Mouse (Mus musculus): ENCODE data around the gene Chrnd. TPM values are rescaled to one million over a fixed set of nuclear protein-coding genes. Genes with fewer than 3 reads are reported as not detected.

Gene Chrnd
- polyA plus RNA-seq, 1 experiment from 2014 or later = not detected

- H3K9ac ChIP-seq = no peak overlapping the region
- WGBS = 82% methylated on average over 8 of the region's 8 CpGs
- H3K4me3 ChIP-seq = no peak overlapping the region
- no peak overlapping the region for H3K27ac ChIP-seq (replicated peaks)
- H3K27me3 ChIP-seq (replicated peaks) = no peaks in the 10 kb centered on the region
- H3K4me2 ChIP-seq = no peak overlapping the region
- ATAC-seq (ENCODE audit: extremely low read depth, insufficient number of reproducible peaks, low FRiP score, low TSS enrichment) = no peak
- H3K36me3 ChIP-seq = peaks cover 16% of the 10 kb centered on the region
- no peaks in the 10 kb centered on the region for H3K9me3 ChIP-seq
- H3K4me1 ChIP-seq = peaks cover 12% of the 10 kb centered on the region
These were observed 52.6 kb downstream of the Chrnd start for GRCm38 (mm10) chr1:87243021-87243420.

GRCm38 (mm10) chr1:87245430-87245829 lies 55.0 kb downstream of the Chrnd start:
- no peak overlapping the region for H3K9ac ChIP-seq
- H3K4me3 ChIP-seq = no peak overlapping the region
- no peaks in the 10 kb centered on the region for H3K27me3 ChIP-seq (replicated peaks)
- no peak overlapping the region for H3K4me2 ChIP-seq
- H3K9me3 ChIP-seq = no peaks in the 10 kb centered on the region
- no peak for ATAC-seq (ENCODE audit: extremely low read depth, insufficient number of reproducible peaks, low FRiP score, low TSS enrichment)
- no peaks in the 10 kb centered on the region for H3K36me3 ChIP-seq
- H3K4me1 ChIP-seq = peaks cover 4% of the 10 kb centered on the region; the same call in 1 of the 2 replicates
- H3K27ac ChIP-seq (replicated peaks) = no peak overlapping the region
- WGBS = 17% methylated on average over 1 of the region's 1 CpGs

GRCm38 (mm10) chr1:87245929-87246815 lies 55.8 kb downstream of the Chrnd start:
- H3K4me3 ChIP-seq = no peak overlapping the region
- H3K4me2 ChIP-seq = peak overlapping the region; percentile 51
- no peaks in the 10 kb centered on the region for H3K36me3 ChIP-seq
- H3K9me3 ChIP-seq = no peaks in the 10 kb centered on the region
- peak; percentile 31; the same call in 1 of the 2 replicates for ATAC-seq (ENCODE audit: extremely low read depth, insufficient number of reproducible peaks, low FRiP score, low TSS enrichment)
- H3K4me1 ChIP-seq = peaks cover 4% of the 10 kb centered on the region; the same call in 1 of the 2 replicates
- H3K27me3 ChIP-seq (replicated peaks) = no peaks in the 10 kb centered on the region
- H3K27ac ChIP-seq (replicated peaks) = no peak overlapping the region
- WGBS = 23% methylated on average over 22 of the region's 22 CpGs
- 0 out of 2 replicates have a peak overlapping the region, but pooled peaks have one; percentile 47 for H3K9ac ChIP-seq

Other genes with a start within 250 kb of the Chrnd start
- not detected in 2 replicates for gene Alppl2, start 100.7 kb upstream of the Chrnd start, polyA plus RNA-seq (2015; fragmentation: Nextera tagmentation; extraction: Ambion mirVana)
- gene Alpi, start 89.0 kb upstream of the Chrnd start, polyA plus RNA-seq (2015; fragmentation: Nextera tagmentation; extraction: Ambion mirVana) = not detected in 2 replicates
- not detected in 2 replicates for gene Akp3, start 65.6 kb upstream of the Chrnd start, polyA plus RNA-seq (2015; fragmentation: Nextera tagmentation; extraction: Ambion mirVana)
- 0.79 and 1.0 TPM in 2 replicates for gene Ecel1, start 34.1 kb upstream of the Chrnd start, polyA plus RNA-seq (2015; fragmentation: Nextera tagmentation; extraction: Ambion mirVana)
- 0.11 TPM in 1 of 2 replicates, not detected in the other for gene Prss56, start 7.3 kb upstream of the Chrnd start, polyA plus RNA-seq (2015; fragmentation: Nextera tagmentation; extraction: Ambion mirVana)
- 0.67 and 1.2 TPM in 2 replicates for gene Chrng, start 14.1 kb downstream of the Chrnd start, polyA plus RNA-seq (2015; fragmentation: Nextera tagmentation; extraction: Ambion mirVana)
- gene Eif4e2, start 23.3 kb downstream of the Chrnd start, polyA plus RNA-seq (2015; fragmentation: Nextera tagmentation; extraction: Ambion mirVana) = 120 and 123 TPM in 2 replicates
- gene Efhd1, start 73.8 kb downstream of the Chrnd start, polyA plus RNA-seq (2015; fragmentation: Nextera tagmentation; extraction: Ambion mirVana) = 0.14 and 0.29 TPM in 2 replicates
- 27.7 and 30.1 TPM in 2 replicates for gene Gigyf2, start 136.4 kb downstream of the Chrnd start, polyA plus RNA-seq (2015; fragmentation: Nextera tagmentation; extraction: Ambion mirVana)
- gene Kcnj13, start 204.1 kb downstream of the Chrnd start, polyA plus RNA-seq (2015; fragmentation: Nextera tagmentation; extraction: Ambion mirVana) = 0.24 and 0.29 TPM in 2 replicates